Mouse (Mus musculus) heart, embryonic 11.5 days (tissue): ENCODE measurements around the gene Wwtr1. TPM values are rescaled to one million over a fixed set of nuclear protein-coding genes. Genes with fewer than 3 reads are reported as not detected.

Source experiments
- ATAC-seq: fragments of 200-750 bp; cut with Nextera tagmentation; replicated peaks from 2 replicates; pipeline ENCODE4 v1.8.0; 2017; ENCODE audit warnings: moderate library complexity; ENCODE audit not compliant: insufficient number of reproducible peaks, low FRiP score, low TSS enrichment
- H3K27ac ChIP-seq: fragments of 300-500 bp; sonication (generic); 2 replicates; pipeline ENCODE4 v1.5.1; 2014; ENCODE audit warnings: mild to moderate bottlenecking, low read depth, low read length
- H3K27me3 ChIP-seq: fragments of 300-500 bp; sonication (generic); 2 replicates; pipeline ENCODE4 v1.6.1; 2014; ENCODE audit warnings: mild to moderate bottlenecking, low read length, mixed read lengths; ENCODE audit not compliant: control insufficient read depth, insufficient read depth
- H3K36me3 ChIP-seq: fragments of 300-500 bp; sonication (generic); 2 replicates; pipeline ENCODE4 v1.6.1; 2014; ENCODE audit warnings: mild to moderate bottlenecking, low read length, moderate library complexity, mixed read lengths; ENCODE audit not compliant: control insufficient read depth, insufficient read depth
- H3K4me1 ChIP-seq: fragments of 300-500 bp; sonication (generic); 2 replicates; pipeline ENCODE4 v1.6.1; 2014; ENCODE audit warnings: low read length; ENCODE audit not compliant: control insufficient read depth, insufficient read depth
- H3K4me2 ChIP-seq: fragments of 300-500 bp; sonication (generic); 2 replicates; pipeline ENCODE4 v1.6.1; 2014; ENCODE audit warnings: mild to moderate bottlenecking, moderate library complexity
- H3K4me3 ChIP-seq: fragments of 300-500 bp; sonication (generic); 2 replicates; pipeline ENCODE4 v1.5.1; 2014; ENCODE audit warnings: low read depth, low read length
- H3K9ac ChIP-seq: fragments of 300-500 bp; sonication (generic); 2 replicates; pipeline ENCODE4 v1.6.1; 2014; ENCODE audit warnings: mild to moderate bottlenecking, low read depth, low read length, moderate library complexity
- H3K9me3 ChIP-seq: fragments of 300-500 bp; sonication (generic); replicated peaks from 2 replicates; pipeline ENCODE4 v1.6.1; 2016; ENCODE audit warnings: low read length; ENCODE audit not compliant: control insufficient read depth
- WGBS: fragments of 180-500 bp; shearing (Covaris S2); extraction: QIAGEN DNeasy Blood & Tissue Kit; methylation state at CpG from one replicate; pipeline ENCODE4 v1.1.7; 2014; ENCODE audit not compliant: insufficient replicate concordance; 5-methylcytosine and 5-hydroxymethylcytosine counted together
- polyA plus RNA-seq: library from polyadenylated mRNA; unstranded; fragments of >200 nt; fragmentation: Nextera tagmentation; extraction: Ambion mirVana; gene quantifications from 2 replicates; pipeline ENCODE4 v1.2.1, GENCODE M21; 2014

Gene Wwtr1
- polyA plus RNA-seq, 1 experiment from 2014 or later: 17.4 TPM

DNA sequence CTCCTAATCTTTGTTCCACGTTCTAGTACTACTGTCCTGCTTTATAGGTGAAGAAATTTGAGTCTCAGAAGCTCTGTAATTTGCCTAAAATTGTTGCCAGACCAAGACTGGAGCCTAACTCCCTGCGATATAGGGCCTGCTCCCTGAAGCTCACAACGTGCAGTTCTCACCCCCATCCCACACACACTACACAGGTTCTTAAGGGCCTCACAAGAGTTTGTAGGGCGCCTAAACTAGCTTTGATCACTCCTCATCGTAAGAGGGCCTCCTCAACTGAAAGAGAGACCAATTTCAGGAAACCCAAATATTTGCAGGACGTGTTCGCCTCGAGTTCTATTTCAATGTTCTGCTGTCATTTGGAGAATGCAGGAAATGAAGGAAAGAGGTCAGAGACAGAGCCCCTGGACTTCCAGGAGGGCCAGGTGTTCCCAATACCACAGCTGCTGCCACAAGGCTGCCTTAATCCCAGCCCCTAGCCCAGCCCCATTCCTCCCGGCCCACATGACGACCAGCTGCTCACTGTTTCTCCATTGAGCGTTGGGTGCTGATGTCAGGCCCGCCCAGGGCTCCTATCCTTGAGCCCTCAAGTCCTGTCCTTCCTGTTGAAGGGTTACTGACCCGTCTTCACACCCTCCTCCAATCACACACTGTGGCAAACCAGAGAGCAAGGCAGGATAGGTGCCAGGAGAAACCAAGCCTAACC is 40.1 kb downstream of the Wwtr1 start:
- Histone ChIP-seq H3K4me2 (no peak overlapping the region), H3K9ac (no peak overlapping the region), H3K9me3 (no peaks in the 10 kb centered on the region), H3K36me3 (no peaks in the 10 kb centered on the region), H3K27ac (no peak overlapping the region), H3K27me3 (no peaks in the 10 kb centered on the region), H3K4me3 (no peak overlapping the region), H3K4me1 (peaks cover 18% of the 10 kb centered on the region)
- whole genome bisulfite sequencing: 70% methylated on average over 13 of the region's 13 CpGs
- ATAC-seq: no peak

DNA sequence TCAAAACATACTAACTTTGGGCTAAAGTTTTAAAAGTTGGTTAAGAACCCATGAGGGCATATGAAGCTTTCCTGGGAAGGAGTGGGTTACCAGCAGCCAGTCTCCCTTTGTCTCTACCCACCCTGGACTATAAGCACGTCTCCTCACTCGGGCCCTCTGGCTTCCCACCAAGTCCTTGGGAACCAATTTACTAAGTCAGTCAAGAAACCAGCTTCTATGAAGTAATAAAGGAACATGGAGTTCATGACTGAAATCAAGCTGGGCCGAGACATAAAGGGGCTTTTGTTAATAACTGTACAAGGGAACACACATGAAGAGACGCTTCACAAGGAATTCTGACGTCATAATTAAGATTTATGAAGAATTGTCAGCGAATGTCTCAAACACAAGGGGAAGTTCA is 41.3 kb downstream of the Wwtr1 start:
- no peak overlapping the region for H3K4me3 ChIP-seq
- H3K9ac ChIP-seq: no peak overlapping the region
- ATAC-seq: no peak
- peaks cover 19% of the 10 kb centered on the region for H3K4me1 ChIP-seq
- H3K36me3 ChIP-seq: no peaks in the 10 kb centered on the region
- 78% methylated on average over 6 of the region's 6 CpGs for WGBS
- H3K27me3 ChIP-seq: no peaks in the 10 kb centered on the region
- no peak overlapping the region for H3K4me2 ChIP-seq
- H3K27ac ChIP-seq: no peak overlapping the region
- no peaks in the 10 kb centered on the region for H3K9me3 ChIP-seq

DNA sequence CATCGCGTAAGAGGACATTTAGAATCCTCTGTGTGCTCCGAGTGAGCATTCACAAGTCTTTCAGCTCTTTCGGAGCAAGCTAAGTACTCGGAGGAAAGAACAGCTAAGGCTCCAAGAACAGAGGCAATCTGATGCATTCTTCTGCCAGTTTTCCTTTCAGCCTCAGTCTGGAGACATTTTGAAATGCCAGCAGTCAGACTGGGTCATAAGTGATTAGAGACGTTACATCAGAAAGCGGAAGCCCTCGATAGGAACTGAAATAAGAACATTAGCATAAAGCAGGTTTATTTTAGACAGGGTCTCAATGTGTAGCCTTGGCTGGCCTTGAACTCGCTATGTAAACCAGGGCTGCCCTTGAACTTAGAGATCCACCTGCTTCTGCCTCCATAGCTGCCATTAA is 41.8 kb downstream of the Wwtr1 start:
- H3K27ac ChIP-seq: no peak overlapping the region
- H3K4me1 ChIP-seq: peaks cover 19% of the 10 kb centered on the region

DNA sequence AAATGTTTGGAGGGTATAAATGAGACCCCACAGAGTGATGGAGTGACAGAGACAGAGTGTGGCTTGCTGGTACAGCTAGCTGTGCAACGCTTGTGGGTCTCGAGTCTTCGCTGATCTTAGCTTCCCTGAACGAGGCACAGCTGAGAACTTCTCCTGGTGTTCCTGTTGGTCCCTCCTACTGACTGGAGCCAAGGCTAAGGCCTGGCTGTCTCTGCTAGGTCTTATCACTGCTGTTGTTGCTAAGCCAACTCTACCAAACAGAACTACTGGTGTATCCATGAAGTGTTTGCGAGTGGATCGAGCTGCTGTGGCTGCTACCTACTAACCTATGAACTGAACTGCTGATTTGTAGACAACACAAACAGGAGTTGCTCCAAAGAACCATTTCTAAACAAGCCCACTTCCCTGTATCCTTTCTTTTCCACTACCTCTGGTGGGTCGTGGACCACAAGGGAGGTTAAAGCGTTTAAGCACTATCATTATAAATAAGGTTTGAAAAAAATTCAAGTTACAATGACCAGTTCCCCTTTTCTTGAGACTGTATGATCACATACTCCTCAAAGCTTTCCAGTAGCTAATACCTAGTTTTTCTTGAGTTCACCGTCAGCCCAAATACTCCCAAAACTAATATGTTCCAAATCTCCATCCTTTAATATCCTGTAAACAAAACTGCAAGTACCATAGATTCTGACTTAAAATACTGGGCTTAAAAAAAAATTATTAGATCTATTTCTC is 42.6 kb downstream of the Wwtr1 start:
- Histone ChIP-seq H3K9ac (no peak overlapping the region), H3K4me1 (peaks cover 19% of the 10 kb centered on the region), H3K27ac (no peak overlapping the region), H3K9me3 (no peaks in the 10 kb centered on the region), H3K27me3 (no peaks in the 10 kb centered on the region), H3K36me3 (no peaks in the 10 kb centered on the region), H3K4me3 (no peak overlapping the region), H3K4me2 (no peak overlapping the region)
- 67% methylated on average over 9 of the region's 9 CpGs for WGBS
- no peak for ATAC-seq

More for the DNA sequence above, 41.8 kb downstream of the Wwtr1 start:
- no peak for ATAC-seq
- Histone ChIP-seq H3K27me3 (no peaks in the 10 kb centered on the region), H3K36me3 (no peaks in the 10 kb centered on the region), H3K4me2 (no peak overlapping the region), H3K9ac (no peak overlapping the region), H3K4me3 (no peak overlapping the region), H3K9me3 (no peaks in the 10 kb centered on the region)
- 80% methylated on average over 9 of the region's 9 CpGs for WGBS

DNA sequence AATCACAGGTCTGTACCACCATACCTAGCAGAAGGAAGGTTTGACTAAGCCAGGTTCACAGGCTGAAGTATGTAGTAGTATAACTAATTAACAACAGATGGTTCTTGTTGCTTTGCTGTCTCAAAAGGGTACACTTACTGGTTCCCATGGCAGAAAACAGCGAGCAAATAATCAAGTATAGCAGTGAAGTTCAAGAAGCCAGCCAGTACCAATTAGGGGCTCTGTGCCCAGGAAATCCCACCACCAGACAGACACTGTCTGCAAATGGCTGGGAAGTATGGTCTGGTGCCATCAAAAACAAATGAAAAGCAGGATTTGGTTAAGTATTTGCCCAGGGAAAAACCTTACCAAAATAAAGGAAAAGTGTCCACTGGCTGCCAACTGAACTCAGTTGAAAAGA is 44.9 kb downstream of the Wwtr1 start:
- Histone ChIP-seq H3K27me3 (no peaks in the 10 kb centered on the region), H3K4me2 (no peak overlapping the region), H3K9ac (no peak overlapping the region), H3K9me3 (no peaks in the 10 kb centered on the region), H3K4me1 (peaks cover 16% of the 10 kb centered on the region), H3K36me3 (no peaks in the 10 kb centered on the region), H3K4me3 (no peak overlapping the region), H3K27ac (no peak overlapping the region)
- no peak for ATAC-seq
- 69% methylated on average over 1 of the region's 1 CpGs for WGBS

DNA sequence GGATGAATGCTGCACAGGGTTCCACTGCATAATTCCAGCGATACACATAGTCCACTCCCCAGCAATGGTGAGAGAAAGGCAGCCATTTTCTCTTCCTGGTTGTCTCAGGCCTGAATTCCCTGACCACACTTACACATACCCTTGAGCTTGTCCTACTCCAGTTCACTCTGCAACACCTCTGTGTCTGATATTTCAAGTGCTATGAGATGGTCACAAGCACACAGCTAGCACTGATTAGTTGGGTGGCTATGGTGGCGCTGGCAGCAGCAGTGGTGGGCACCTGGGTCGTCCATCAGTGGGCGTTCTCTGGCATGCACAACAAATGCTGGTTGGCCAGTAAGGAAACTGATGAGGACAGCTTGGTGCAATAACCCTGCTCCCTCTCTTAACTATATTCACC is 45.5 kb downstream of the Wwtr1 start:
- Histone ChIP-seq H3K27me3 (no peaks in the 10 kb centered on the region), H3K36me3 (no peaks in the 10 kb centered on the region), H3K9me3 (no peaks in the 10 kb centered on the region), H3K27ac (no peak overlapping the region), H3K4me3 (no peak overlapping the region), H3K4me2 (no peak overlapping the region), H3K4me1 (peaks cover 14% of the 10 kb centered on the region), H3K9ac (no peak overlapping the region)
- ATAC-seq: no peak
- 82% methylated on average over 4 of the region's 4 CpGs for WGBS

DNA sequence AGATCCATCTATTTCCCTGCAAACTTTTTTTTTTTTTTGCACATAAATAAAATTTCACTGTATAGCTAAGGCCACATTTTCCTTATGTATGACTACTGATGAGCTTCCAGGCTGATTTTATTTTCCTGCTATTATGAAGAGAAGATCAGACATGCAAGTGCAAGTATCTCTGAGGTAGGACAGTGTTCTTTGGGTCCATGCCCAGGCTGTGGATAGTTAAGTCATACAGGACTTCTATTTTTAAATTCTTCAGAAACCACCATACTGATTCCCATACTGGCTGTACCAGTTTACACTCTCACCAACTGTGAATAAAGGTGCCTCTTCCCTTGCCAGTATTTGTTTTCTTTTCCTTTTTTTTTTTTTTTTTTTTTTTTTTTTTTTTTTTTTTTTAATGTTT is 48.6 kb downstream of the Wwtr1 start:
- Histone ChIP-seq H3K36me3 (no peaks in the 10 kb centered on the region), H3K27me3 (no peaks in the 10 kb centered on the region), H3K4me2 (no peak overlapping the region), H3K4me1 (peaks cover 3% of the 10 kb centered on the region; the same call in 1 of the 2 replicates), H3K4me3 (no peak overlapping the region), H3K9me3 (no peaks in the 10 kb centered on the region), H3K9ac (no peak overlapping the region), H3K27ac (no peak overlapping the region)
- no peak for ATAC-seq

DNA sequence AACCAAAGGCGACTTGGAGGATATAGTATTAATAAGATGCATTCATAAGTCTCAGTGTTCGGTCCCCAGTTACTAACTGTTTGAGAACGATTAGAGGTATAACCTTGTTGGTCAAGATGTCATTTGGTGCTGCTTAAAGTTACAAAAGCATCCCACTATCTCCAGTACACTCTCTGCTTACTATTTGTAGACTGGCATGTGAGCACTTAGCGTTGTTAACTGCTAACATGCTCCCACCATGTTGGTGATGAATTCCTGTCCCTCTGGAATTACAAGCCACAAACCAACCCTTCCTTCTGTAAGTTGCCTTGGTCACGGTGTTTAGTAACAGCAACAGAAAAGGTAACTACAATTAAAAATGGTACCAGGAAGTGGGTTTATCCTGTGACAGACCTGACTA is 52.6 kb downstream of the Wwtr1 start:
- Histone ChIP-seq H3K9ac (no peak overlapping the region), H3K4me2 (no peak overlapping the region), H3K27ac (no peak overlapping the region), H3K4me1 (no peaks in the 10 kb centered on the region), H3K9me3 (no peaks in the 10 kb centered on the region), H3K27me3 (no peaks in the 10 kb centered on the region), H3K4me3 (no peak overlapping the region), H3K36me3 (no peaks in the 10 kb centered on the region)
- WGBS: 78% methylated on average over 5 of the region's 5 CpGs
- no peak for ATAC-seq

DNA sequence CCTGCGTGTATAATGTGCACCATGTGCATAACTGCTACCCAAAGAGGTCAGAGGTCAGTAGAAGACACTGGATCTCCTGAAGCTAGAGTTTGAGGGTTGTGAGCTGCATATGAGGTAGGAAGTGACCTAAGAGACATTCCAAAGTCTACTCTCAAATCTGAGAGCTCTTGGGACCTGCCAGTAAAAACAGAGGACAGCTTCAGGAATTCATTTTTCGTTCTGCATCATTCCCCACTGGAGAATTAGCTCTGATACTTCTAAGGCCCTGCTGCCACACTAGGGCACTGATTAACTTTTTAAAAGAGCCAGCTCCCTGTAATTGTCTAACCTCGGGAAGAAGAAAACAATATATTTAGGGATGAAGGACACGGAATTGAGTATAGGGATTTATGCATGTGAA is 53.8 kb downstream of the Wwtr1 start:
- H3K4me1 ChIP-seq: no peaks in the 10 kb centered on the region
- ATAC-seq: no peak
- no peaks in the 10 kb centered on the region for H3K36me3 ChIP-seq
- no peaks in the 10 kb centered on the region for H3K27me3 ChIP-seq
- H3K9me3 ChIP-seq: no peaks in the 10 kb centered on the region
- H3K4me3 ChIP-seq: no peak overlapping the region
- no peak overlapping the region for H3K9ac ChIP-seq
- WGBS: 84% methylated on average over 4 of the region's 4 CpGs
- no peak overlapping the region for H3K27ac ChIP-seq
- H3K4me2 ChIP-seq: no peak overlapping the region
